Mouse (Mus musculus): ENCODE results near the gene Prox1. TPM values are rescaled to one million over a fixed set of nuclear protein-coding genes. Genes with fewer than 3 reads are reported as not detected.

Prox1 gene
- 6.5 and 6.6 TPM in 2 replicates for polyA plus RNA-seq (2012; rRNA removed)

GRCm38 (mm10) chr1:190169911-190170818 lies at the start of gene Prox1:
Gene Prox1, minus strand, starts transcription at chr1:190170714.

Other genes with a start within 250 kb of the Prox1 start
- gene Smyd2, start 248.4 kb downstream of the Prox1 start, polyA plus RNA-seq (2012; rRNA removed), result 51.3 and 61.0 TPM in 2 replicates